Mouse (Mus musculus) right cerebral cortex, postnatal 14 days (tissue): ENCODE results near the gene Capns1.

ENCODE experiments used
- DNase-seq: peaks from one replicate; pipeline ENCODE4 v3.0.0; 2022

The Capns1 gene

DNA sequence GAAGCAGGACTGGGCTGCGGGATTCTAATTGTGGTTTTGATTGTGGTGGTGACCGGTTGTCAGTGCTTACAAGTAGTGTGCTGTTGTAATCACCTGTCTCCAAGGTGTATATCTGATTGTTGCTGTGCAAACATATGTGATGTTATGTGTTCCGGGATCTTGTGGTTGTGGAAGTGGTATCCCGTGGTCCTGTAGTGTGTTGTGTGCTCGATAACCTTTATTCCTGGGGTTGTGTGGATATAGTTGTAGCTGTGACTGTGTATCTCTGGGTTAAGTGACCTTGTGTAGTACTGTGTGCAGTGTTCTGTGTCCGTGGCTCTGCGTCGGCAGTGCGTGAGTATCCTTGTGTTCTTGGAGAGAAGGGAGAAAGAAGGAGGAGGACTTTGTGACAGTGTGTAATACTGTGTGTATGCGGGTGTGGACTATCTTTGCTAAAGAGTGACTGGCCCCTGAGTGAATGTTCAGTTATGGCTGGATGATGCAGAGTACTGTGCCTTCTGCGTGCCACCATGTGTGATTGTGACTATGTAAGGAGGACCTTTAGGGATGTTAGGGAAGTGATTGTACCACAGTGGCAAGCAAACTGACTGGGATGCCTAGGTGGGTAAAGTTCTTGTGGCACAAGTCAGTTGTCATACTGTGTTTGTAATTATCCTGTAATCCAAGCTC is 28.2 kb downstream of the Capns1 start:
- DNase-seq, result no peak

DNA sequence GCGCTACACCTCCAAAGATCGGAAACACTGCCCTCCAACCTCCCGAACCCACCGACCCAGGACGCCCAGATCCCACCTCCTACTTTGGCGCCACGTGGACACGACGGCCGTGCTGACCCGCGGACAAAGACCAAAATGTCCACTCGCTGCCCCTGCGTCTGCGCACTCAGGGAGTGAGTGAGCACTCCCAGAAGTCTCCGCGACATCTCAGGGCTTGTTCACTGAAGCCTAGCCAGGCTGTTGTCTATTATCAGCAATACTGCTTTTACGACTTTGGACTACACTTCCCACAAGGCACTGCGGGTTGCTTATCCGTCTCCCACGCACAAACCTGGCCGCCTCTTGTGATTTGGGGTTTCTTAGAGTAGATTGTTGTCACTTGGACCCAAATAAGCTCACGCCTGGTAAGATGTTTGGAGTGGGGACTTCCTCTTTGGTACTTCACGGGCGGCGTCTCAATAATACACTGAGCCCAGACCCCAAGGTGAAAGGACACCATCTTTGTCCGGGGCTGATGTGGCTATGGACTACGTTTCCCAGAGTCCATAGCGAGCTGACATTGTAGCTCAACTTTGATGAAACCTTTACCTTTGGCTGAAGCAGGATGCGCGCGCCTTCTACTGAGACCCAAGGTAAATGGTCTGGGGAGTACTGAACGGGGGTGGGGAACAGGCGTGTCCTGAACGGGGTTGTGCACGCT is 28.9 kb downstream of the Capns1 start, which contains the start of gene Zfp146:
TSS of gene Zfp146 (minus strand) at position 168 of the 700 bp plus-strand sequence.
- peak; percentile 80 for DNase-seq

DNA sequence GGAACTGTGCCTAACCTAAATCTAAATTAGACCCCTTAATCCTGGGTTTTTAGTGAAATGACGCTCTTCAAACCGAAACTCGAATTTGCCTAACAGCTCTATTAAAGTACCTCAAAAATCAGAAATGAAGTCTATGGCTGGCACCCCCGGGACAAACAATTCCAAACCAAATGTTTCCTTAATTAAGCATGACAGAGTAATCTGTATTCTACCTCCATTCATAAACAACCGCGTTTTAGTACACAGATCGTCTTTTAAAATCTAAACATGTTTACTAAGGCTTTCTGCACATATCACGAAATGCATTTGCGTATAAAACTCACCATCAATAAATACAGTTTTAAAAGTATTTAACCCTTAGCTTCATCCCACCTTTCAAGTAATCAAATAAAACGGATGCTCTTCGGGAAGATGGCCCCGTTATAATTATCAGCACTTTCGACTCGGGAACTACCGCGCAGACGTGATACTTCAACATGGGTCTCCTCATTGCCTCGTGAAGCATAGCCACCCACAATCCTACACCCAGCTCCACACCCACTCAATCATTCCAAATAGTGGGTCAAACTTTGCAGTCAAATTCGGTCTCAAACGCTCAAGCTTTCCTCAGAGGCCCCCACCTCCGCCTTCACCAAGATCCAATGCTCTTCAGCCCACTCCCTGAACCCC is 29.6 kb downstream of the Capns1 start:
- DNase-seq, result no peak

DNA sequence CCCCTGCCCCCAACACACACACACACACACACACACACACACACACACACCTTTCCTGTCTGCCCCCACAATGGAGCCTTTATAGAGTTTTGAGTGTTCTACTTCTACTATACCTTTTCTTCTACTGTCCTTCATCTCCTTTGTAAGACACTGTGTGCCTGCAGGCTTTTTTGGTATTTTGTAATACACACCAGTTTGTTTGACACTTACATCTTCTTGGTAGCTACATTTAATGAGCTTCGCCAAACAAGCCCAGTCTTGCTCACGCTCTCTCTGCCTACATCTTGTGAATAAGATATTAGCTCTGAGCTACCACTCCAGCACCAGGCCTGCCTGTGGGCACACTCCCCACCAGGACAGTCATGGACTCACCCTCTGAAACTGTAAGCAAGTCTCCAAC is 33.9 kb downstream of the Capns1 start:
- no peak for DNase-seq

DNA sequence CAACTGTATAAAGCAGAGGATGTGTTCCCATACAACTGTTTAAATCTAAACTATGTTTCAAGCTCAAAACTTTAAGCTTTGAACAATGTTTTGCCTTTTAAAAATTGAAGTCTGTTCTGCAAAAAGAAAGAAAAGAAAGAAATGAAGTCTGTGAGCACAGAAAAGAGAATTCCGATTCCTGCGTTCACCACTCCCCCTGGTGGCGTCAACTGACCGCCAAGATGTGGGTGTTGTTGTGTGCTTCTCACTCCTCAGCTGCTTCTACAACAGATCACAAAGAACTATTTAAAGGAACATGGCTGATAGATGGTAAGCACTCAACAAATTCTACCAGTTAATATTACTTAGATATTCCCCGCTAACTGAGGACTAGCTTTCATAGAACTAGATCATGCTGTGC is 35.5 kb downstream of the Capns1 start:
- no peak for DNase-seq

DNA sequence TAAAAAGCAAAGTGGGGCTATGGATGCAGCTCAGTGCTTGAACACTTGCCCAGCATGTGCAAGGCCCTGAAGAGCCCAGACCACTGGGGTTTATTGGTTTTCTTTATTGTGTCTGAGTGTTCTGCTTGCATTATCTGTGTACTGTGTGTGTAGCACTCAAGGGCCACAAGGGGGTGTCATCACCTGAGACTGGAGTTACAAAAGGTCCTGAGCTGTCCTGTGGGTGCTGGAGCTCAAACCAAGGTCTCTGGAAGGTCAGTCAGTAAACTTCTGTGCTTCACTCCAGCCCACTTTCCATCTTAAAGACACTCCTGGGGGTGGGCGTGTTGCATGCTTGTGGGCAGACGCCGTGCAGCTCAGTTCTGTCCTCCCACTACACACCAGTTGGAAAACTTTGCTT is 43.1 kb downstream of the Capns1 start:
- DNase-seq, result no peak

DNA sequence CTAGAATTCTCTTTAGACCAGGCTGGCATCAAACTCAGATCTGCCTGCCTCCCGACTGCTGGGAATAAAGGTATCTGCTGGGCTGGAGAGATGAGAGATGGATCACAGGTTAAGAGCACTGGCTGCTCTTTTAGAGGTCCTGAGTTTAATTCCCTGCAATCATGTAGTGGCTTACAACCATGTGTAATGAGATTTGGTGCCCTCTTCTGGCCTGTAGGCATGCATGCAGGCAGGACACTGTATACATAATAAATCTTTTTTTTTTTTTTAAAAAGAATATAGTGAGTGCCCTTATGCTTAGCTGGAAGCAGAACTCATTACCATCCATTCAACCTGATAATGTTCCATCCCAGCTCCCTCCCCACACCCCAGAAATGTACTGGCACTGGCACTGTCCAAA is 44.6 kb downstream of the Capns1 start:
- DNase-seq, result no peak

DNA sequence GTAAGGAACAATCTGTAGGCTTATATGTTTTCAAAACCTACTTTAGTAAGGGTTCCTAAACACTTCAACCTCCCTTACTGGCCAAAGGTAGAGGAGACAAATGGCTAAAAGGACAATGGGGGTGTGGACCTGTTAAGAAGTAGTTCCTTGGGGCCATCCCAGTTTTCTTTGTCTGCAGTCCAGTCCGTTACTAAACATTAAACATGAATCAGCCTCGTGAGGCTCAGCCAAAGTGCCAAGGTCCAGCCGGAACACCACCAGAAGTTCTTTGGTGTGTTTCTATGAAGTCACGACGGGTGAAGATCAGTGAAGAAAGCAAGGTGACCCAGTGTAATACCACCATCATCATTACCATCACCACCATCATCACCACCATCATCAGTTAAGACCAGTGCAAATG is 51.6 kb downstream of the Capns1 start:
- no peak for DNase-seq

DNA sequence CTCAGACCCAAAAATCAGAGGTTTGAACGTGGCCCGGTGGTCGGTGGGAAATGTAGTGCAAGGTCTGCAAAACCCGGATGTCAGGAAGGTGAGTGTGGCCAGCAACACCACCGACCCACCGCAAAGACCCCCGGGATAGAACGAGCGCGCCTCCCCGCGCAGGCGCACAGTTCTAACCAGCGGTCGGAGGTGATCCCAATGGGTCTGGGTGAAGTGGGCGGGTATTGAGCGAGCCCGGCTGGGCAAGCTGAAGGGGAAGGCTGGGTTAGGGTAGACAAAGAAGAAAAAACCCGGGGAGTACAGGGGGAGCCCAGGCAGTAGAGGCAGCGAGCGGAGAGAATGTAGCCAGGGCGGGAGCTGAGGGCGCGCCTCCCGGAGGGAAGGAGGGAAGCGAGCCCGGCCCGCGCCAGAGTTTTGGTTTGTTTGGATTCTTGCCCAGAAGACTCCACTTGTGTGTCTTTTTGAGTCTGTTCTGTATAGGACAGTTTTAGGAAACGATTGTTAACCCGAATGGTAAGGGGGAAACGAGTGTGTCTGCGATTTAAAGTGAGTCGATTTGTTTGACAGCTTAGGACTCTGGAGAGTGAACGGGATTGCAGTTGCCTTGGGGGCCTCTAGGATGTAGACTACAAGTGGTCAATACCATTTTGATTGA is 54.9 kb downstream of the Capns1 start:
- DNase-seq, result peak; percentile 72

DNA sequence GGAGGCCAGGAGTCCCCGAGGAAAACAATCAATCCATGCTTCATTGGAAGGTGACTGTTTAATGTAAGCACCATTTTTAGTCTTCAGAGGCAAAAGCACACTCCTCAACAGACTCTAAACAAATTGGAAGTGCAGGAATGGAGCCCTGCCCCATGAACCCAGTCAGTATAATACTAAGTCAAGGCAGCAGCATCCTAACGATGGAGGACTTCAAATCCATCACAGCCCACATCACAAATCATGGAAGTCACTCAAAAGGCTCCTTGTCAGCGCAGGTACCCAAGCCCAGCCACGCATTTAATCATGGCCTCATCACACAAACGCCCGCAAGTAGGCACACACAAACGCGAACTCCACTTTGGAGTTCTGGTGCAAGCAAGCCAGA is 55.4 kb downstream of the Capns1 start:
- DNase-seq, result no peak
